Mouse (Mus musculus): ENCODE measurements around the gene 5730522E02Rik. TPM values are rescaled to one million over a fixed set of nuclear protein-coding genes. Genes with fewer than 3 reads are reported as not detected.

The 5730522E02Rik gene
- 0.47 and 2.2 TPM in 2 replicates for polyA plus RNA-seq (2015; fragmentation: Nextera tagmentation; extraction: Ambion mirVana)

DNA sequence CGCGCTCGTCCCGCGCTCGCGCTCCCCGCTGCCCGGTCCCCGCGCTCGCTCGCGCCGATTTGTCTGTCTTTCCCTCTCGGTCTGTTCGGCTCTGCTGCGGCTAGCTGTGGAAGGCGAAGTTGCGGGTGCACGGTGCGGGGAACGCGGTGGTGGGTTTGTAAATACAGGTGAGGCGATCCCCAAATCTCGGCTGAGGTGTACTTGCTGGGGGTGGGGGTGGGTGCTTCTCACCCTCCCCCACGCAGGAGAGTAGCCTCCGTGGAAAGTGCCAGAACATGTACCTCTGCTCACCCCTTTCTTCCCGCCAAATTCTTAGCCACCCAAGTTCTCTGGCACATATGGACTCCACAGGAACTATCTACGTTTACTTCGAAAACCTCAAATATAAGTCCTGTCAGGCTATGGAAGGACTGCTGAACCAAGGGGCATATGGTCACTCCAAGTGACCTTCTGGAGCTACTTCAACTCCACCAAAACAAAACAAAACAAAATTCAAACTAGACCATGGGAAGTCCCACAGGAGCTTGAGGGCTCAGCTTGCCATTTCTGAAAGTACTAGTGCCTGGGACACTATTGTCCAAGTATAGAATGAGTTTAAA is at the start of gene 5730522E02Rik:
Gene 5730522E02Rik, minus strand, starts transcription at position 182 of the 599 bp plus-strand sequence.

Small RNAs within 50 kb of the gene (microRNA-seq; reads per million reads assigned to microRNA genes)
- not detected for gene Mir6372 (ENCODE audit: borderline replicate concordance, insufficient number of aligned reads)

Other genes starting within 250 kb of the 5730522E02Rik start
- gene Fancl, start 175.4 kb upstream of the 5730522E02Rik start, polyA plus RNA-seq (2015; fragmentation: Nextera tagmentation; extraction: Ambion mirVana), result 18.6 and 22.4 TPM in 2 replicates